Mouse (Mus musculus) kidney, embryonic 16.5 days (tissue): ENCODE results near the gene Tacc2. TPM values are rescaled to one million over a fixed set of nuclear protein-coding genes. Genes with fewer than 3 reads are reported as not detected.

Source experiments
- ATAC-seq: fragments of 200-750 bp; cut with Nextera tagmentation; 2 replicates; pipeline ENCODE4 v1.8.0; 2017; ENCODE audit warnings: moderate TSS enrichment; ENCODE audit not compliant: low FRiP score, low TSS enrichment
- H3K27ac ChIP-seq: fragments of 300-500 bp; sonication (generic); 2 replicates; pipeline ENCODE4 v1.5.1; 2014; ENCODE audit warnings: low read length
- H3K27me3 ChIP-seq: fragments of 300-500 bp; sonication (generic); 2 replicates; pipeline ENCODE4 v1.6.1; 2014; ENCODE audit warnings: low read length, control low read depth, mixed read lengths; ENCODE audit not compliant: insufficient read depth
- H3K36me3 ChIP-seq: fragments of 300-500 bp; sonication (generic); 2 replicates; pipeline ENCODE4 v1.6.1; 2014; ENCODE audit warnings: low read length, control low read depth, mixed read lengths; ENCODE audit not compliant: insufficient read depth
- H3K4me1 ChIP-seq: fragments of 300-500 bp; sonication (generic); 2 replicates; pipeline ENCODE4 v1.6.1; 2014; ENCODE audit warnings: low read length, control low read depth, mixed read lengths; ENCODE audit not compliant: insufficient read depth
- H3K4me2 ChIP-seq: fragments of 300-500 bp; sonication (generic); replicated peaks from 2 replicates; pipeline ENCODE4 v1.6.1; 2014; ENCODE audit warnings: low read depth, low read length
- H3K4me3 ChIP-seq: fragments of 300-500 bp; sonication (generic); 2 replicates; pipeline ENCODE4 v1.5.1; 2014; ENCODE audit warnings: mild to moderate bottlenecking, low read length
- H3K9ac ChIP-seq: fragments of 300-500 bp; sonication (generic); replicated peaks from 2 replicates; pipeline ENCODE4 v1.6.1; 2014; ENCODE audit warnings: low read length
- H3K9me3 ChIP-seq: fragments of 300-500 bp; sonication (generic); 2 replicates; pipeline ENCODE4 v1.6.1; 2016; ENCODE audit warnings: low read length, control low read depth
- WGBS: fragments of 180-500 bp; shearing (Covaris S2); extraction: QIAGEN DNeasy Blood & Tissue Kit; methylation state at CpG from one replicate; pipeline ENCODE4 v1.1.7; 2014; 5-methylcytosine and 5-hydroxymethylcytosine counted together
- polyA plus RNA-seq: library from polyadenylated mRNA; unstranded; fragments of >200 nt; fragmentation: Nextera tagmentation; extraction: Ambion mirVana; gene quantifications from 2 replicates; pipeline ENCODE4 v1.2.1, GENCODE M21; 2015

Tacc2 gene
- polyA plus RNA-seq, 1 experiment from 2014 or later = 31.3 TPM

GRCm38 (mm10) chr7:130688601-130689000 is 111.4 kb downstream of the Tacc2 start:
- Histone ChIP-seq H3K36me3 (no peaks in the 10 kb centered on the region), H3K9me3 (no peaks in the 10 kb centered on the region), H3K9ac (no peak overlapping the region), H3K4me3 (no peak overlapping the region), H3K4me2 (no peak overlapping the region), H3K27me3 (no peaks in the 10 kb centered on the region), H3K4me1 (peaks cover 27% of the 10 kb centered on the region), H3K27ac (no peak overlapping the region)
- no peak for ATAC-seq
- WGBS = 87% methylated on average over 4 of the region's 4 CpGs

GRCm38 (mm10) chr7:130690869-130691268 is 113.6 kb downstream of the Tacc2 start:
- WGBS = 56% methylated on average over 6 of the region's 6 CpGs
- Histone ChIP-seq H3K4me2 (no peak overlapping the region), H3K36me3 (no peaks in the 10 kb centered on the region), H3K27ac (no peak overlapping the region), H3K4me3 (no peak overlapping the region), H3K9me3 (no peaks in the 10 kb centered on the region), H3K27me3 (no peaks in the 10 kb centered on the region), H3K9ac (no peak overlapping the region), H3K4me1 (peaks cover 49% of the 10 kb centered on the region)
- ATAC-seq = no peak

- H3K4me1 ChIP-seq = peaks cover 59% of the 10 kb centered on the region
- H3K36me3 ChIP-seq = no peaks in the 10 kb centered on the region
- peak overlapping the region; percentile 74; the same call in 1 of the 2 replicates for H3K4me2 ChIP-seq
- ATAC-seq = no peak
- peak overlapping the region; percentile 76 for H3K27ac ChIP-seq
- peak overlapping the region; percentile 60; the same call in 1 of the 2 replicates for H3K4me3 ChIP-seq
- peak overlapping the region; percentile 23; the same call in 1 of the 2 replicates for H3K9ac ChIP-seq
- 17% methylated on average over 2 of the region's 2 CpGs for WGBS
- H3K27me3 ChIP-seq = no peaks in the 10 kb centered on the region
- no peaks in the 10 kb centered on the region for H3K9me3 ChIP-seq
Observed at GRCm38 (mm10) chr7:130691931-130692330, 114.7 kb downstream of the Tacc2 start.

DNA sequence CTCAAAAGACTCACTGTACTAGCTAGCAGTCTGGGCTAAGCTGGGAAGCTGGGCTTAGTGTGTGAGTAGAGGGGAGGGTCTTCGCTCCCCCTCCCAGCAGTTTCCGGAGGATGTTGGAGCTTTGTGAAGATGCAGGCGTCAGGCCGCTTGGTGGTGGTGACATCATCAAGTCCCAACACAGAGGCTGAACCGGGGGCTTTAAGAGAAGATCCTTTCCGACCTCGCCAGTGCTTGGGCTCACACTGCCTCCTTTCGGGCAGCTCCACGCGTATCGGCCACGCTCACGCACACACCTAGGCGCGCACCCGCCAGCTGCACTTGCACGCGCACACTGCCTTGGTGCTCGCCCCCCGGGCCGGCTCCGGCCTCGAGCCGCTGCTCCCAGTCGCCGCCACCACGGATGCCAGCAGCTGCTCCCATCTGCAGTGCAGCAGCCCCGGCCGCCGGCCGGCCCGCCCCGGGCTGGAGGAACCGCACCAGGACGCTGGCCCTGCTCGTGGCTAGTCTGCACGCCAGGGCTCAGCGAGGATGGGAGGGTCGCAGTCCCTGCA is 115.2 kb downstream of the Tacc2 start:
- peaks cover 57% of the 10 kb centered on the region for H3K4me1 ChIP-seq
- WGBS = under 1% methylated on average over 39 of the region's 39 CpGs

DNA sequence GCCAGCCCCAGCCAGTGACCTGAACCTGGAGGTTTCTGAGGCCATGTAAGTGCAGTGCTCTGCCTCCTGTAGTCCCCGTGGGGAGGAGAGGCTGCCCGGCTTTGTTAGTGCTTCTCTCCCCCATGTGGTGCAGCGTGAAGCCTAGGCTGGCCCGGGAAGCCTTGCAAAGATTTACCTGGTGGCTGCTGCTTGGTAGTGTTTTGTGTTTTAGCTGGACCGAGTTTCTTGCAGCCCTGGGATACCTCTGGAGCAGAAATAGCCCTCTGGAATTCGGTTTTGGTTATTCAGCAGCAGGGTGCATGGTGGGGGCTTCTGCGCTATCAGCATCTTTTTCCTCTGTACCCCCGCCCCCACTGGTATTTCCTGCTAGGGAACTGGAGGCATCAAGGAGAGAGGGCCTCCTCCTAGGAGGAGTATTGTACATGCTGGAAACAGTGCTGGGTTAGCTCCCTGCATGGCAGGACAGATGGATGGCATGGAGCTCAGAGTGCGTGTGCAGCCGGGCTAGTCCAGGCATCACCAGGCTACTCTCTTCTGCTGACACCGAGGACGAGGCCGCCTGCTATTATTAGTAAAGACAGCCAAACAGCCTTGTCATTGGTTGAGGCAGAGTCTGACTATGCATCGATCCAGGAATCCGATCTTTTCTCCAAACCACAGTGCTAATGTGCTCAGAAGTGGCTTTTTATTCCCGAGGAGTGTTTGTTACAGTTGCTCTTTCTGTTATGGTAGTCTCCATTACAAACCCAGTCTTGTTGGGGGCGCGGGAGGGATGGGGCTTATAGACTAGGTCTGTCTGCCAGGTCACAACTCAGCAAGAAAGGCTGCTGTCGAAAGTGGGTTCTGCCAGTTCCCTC is 115.9 kb downstream of the Tacc2 start:
- Histone ChIP-seq H3K27ac (peak overlapping the region; percentile 95), H3K9me3 (no peaks in the 10 kb centered on the region), H3K4me2 (peak overlapping the region; percentile 74), H3K4me1 (peaks cover 54% of the 10 kb centered on the region), H3K4me3 (peak overlapping the region; percentile 60), H3K36me3 (no peaks in the 10 kb centered on the region), H3K27me3 (no peaks in the 10 kb centered on the region), H3K9ac (peak overlapping the region; percentile 85)
- ATAC-seq = peak; percentile 81
- whole genome bisulfite sequencing = 3% methylated on average over 19 of the region's 19 CpGs

More for the DNA sequence above, 115.2 kb downstream of the Tacc2 start:
- H3K36me3 ChIP-seq = no peaks in the 10 kb centered on the region
- peak; percentile 69 for ATAC-seq
- peak overlapping the region; percentile 60 for H3K4me3 ChIP-seq
- no peaks in the 10 kb centered on the region for H3K27me3 ChIP-seq
- H3K27ac ChIP-seq = peak overlapping the region; percentile 95
- peak overlapping the region; percentile 85 for H3K9ac ChIP-seq
- H3K9me3 ChIP-seq = no peaks in the 10 kb centered on the region
- peak overlapping the region; percentile 74 for H3K4me2 ChIP-seq

GRCm38 (mm10) chr7:130693800-130694193 is 116.6 kb downstream of the Tacc2 start:
- H3K9ac ChIP-seq = peak overlapping the region; percentile 85
- peak; percentile 31; the same call in 1 of the 2 replicates for ATAC-seq
- H3K36me3 ChIP-seq = no peaks in the 10 kb centered on the region
- H3K27ac ChIP-seq = peak overlapping the region; percentile 95
- H3K4me3 ChIP-seq = peak overlapping the region; percentile 60
- 13% methylated on average over 11 of the region's 11 CpGs for WGBS
- H3K4me2 ChIP-seq = peak overlapping the region; percentile 74
- no peaks in the 10 kb centered on the region for H3K27me3 ChIP-seq
- H3K9me3 ChIP-seq = no peaks in the 10 kb centered on the region
- peaks cover 54% of the 10 kb centered on the region for H3K4me1 ChIP-seq

DNA sequence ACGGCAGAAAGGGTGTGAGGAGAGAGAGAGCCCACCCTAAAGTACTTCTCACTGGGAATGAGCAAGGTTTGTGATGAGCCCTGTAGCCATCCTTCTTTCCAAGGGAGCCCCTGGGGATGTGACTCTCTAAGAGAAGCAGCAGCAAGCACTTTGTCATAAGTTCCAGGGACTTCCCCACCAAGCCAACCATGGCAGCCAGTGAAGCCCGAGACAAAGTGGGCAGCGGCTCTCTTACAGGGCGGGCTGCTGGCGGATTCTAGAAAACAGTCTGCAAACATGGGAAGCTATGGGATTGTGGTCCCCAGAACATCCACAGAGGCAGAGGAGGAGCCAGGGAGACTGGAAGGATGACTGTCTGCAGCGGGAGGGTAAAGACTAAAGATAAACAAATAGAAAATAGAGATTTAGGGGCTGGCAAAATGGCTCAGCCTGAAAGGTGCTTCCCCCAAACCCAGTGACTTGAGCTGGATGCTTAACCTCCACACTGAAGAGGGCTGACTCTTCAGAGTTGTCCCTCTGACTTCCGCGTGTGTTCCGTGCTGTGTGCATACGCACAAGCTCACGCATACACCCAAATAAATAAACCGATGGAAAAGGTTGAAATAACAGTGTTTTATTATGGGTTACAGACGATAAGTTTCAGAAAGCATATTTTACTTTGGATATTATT is 118.6 kb downstream of the Tacc2 start:
- Histone ChIP-seq H3K36me3 (no peaks in the 10 kb centered on the region), H3K4me1 (peaks cover 49% of the 10 kb centered on the region), H3K9ac (peak overlapping the region; percentile 7; the same call in 1 of the 2 replicates), H3K27ac (peak overlapping the region; percentile 45; the same call in 1 of the 2 replicates), H3K4me2 (peak overlapping the region; percentile 3; the same call in 1 of the 2 replicates), H3K4me3 (no peak overlapping the region), H3K9me3 (no peaks in the 10 kb centered on the region), H3K27me3 (no peaks in the 10 kb centered on the region)
- WGBS = 59% methylated on average over 13 of the region's 13 CpGs
- no peak for ATAC-seq

- Histone ChIP-seq H3K9ac (no peak overlapping the region), H3K4me3 (no peak overlapping the region), H3K4me1 (peaks cover 48% of the 10 kb centered on the region), H3K36me3 (no peaks in the 10 kb centered on the region), H3K4me2 (no peak overlapping the region), H3K27ac (no peak overlapping the region), H3K27me3 (no peaks in the 10 kb centered on the region), H3K9me3 (no peaks in the 10 kb centered on the region)
- no peak for ATAC-seq
- WGBS = 86% methylated on average over 16 of the region's 16 CpGs
Observed at GRCm38 (mm10) chr7:130696347-130697234, 119.4 kb downstream of the Tacc2 start.

DNA sequence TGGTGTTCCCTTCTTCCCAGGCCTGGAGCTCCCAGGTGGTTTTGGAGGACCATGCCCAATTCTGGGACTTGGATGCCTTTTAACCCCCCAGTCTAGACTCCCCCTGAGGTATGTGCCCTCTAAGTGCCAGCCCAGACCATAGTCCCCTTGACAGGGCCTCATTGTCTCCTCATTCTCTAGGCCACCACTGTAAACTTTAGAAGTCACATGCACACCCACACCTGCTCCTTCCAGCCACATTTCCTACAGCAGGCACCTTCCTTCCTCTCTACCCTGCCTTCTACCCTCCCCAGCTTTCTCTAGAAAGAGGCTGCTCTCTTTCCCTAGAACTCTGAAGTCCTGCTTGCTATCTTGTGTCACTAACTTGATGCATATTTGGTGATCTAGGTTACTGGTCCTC is 121.2 kb downstream of the Tacc2 start:
- no peak overlapping the region for H3K9ac ChIP-seq
- no peaks in the 10 kb centered on the region for H3K36me3 ChIP-seq
- H3K27ac ChIP-seq = no peak overlapping the region
- no peaks in the 10 kb centered on the region for H3K27me3 ChIP-seq
- no peak overlapping the region for H3K4me3 ChIP-seq
- peaks cover 34% of the 10 kb centered on the region for H3K4me1 ChIP-seq
- no peak overlapping the region for H3K4me2 ChIP-seq
- no peak for ATAC-seq
- H3K9me3 ChIP-seq = no peaks in the 10 kb centered on the region
